Mouse (Mus musculus): ENCODE data around the gene Cenpv. TPM values are rescaled to one million over a fixed set of nuclear protein-coding genes. Genes with fewer than 3 reads are reported as not detected.

Cenpv gene
- 10 to 100 TPM; 18.9 to 24.0 TPM for total RNA-seq (2021)
- long read RNA-seq, experiment 1, transcript Cenpv-201 (5 exons, 1,032 nt) = major isoform, 47 of 59 reads
- long read RNA-seq, experiment 1, partial matches to known transcripts = 0 of 59 reads
- long read RNA-seq, experiment 1, other reads (novel, unspliced or antisense) = 12 of 59 reads
- long read RNA-seq, experiment 2, transcript Cenpv-201 (5 exons, 1,032 nt) = major isoform, 50 of 57 reads
- long read RNA-seq, experiment 2, partial matches to known transcripts = 2 of 57 reads
- long read RNA-seq, experiment 2, other reads (novel, unspliced or antisense) = 5 of 57 reads

DNA sequence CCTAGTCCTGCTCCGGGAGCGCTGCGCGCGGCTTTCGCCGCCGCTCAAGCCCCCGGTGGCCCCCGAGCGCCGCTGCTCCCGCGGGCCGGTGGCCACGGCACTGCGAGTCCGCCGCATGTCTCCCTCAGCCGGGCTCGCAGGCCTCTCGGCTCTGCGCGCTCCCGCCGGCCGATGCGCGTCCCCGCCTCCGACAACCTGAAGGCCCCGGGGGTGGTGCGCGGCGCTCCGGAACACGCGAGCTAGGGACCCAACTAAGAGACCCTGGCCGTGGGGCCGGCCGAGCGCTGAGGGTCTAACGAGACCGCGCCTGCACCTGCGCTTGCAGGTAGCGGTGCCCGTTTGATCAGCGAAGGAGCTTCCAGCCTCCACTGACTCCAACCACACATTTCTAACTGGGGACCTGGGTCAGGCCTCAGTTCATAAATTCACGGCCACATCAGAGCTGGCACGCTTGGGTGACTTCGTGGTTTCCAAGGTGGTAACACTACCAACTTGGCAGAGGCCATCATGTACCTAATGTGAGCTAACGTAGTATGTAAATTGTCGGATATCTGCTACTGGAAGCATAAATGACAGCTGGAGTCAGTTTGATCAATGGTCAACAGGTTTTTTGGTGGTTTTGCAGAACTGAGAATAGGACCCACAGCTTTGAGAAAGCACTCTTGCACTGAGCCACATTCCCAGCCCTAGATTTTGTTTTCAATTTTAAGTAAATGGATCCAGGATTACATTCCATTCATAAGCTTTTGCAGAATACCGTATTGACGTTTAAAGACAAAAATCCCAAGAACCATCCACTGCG is at the start of gene Cenpv:
Gene Cenpv, minus strand, starts transcription at position 173 of the 802 bp plus-strand sequence.
- DNase-seq = peak; percentile 61

DNA sequence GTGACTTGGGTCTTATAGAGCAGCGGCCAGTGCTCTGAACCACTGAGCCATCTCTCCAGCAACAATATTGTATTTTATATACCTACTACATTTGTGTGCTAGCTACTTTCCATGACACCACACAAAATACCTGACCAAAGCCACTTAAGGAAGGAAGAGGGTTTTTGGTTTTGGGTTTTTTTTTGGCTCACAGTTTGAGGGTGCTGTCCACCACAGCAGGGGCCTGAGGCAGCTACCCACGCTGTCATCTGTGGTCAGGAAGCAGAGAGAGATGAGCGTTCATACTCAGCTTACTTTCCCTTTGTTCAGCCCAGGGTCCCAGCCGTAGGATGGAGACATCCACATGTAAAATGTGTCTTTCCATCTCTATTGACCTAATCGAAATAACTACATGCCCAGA is 48.0 kb upstream of the Cenpv start:
- DNase-seq = no peak

DNA sequence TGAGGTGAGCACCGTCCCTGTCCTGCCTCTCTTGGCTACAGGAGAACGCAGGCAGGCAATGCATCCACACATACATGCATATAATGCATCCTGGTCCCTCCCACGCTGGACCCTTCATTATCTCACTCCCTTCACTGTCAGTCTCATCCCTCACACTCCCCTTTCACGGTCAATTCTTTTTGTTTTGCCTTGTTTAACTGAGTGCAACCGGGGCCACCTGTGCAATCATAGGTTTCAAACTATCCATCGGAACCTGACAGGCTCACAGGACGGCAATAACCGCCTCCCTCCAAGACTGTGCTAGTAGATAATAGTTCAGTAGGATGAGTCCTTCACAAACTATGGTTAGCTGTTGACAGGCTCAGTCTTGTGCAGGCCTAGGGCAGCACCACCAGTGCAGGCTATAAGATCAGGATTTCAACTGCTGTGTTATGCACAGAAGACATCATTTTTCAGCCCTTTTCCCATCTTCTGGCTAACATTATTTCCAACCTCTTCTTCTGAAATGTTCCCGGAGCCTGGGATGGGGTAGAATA is 45.7 kb upstream of the Cenpv start:
- no peak for DNase-seq

DNA sequence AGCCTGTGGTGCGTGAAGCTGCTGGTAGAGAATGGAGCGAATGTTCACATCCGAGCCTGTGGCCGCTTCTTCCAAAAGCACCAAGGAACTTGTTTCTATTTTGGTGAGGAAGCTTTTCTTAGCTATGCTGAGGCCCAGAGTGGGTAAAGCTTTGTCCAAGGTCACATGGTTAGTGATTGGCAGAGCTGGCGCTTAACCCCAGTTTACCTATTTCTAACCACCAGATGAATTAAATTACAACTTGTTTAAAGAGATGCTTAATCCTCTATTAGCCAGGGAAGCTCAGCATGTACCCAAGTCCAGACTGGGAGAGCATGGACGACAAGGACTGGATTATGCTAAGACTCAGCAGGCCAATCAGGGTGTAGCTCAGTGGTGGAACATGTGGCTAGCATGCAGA is 44.0 kb upstream of the Cenpv start:
- DNase-seq = no peak

DNA sequence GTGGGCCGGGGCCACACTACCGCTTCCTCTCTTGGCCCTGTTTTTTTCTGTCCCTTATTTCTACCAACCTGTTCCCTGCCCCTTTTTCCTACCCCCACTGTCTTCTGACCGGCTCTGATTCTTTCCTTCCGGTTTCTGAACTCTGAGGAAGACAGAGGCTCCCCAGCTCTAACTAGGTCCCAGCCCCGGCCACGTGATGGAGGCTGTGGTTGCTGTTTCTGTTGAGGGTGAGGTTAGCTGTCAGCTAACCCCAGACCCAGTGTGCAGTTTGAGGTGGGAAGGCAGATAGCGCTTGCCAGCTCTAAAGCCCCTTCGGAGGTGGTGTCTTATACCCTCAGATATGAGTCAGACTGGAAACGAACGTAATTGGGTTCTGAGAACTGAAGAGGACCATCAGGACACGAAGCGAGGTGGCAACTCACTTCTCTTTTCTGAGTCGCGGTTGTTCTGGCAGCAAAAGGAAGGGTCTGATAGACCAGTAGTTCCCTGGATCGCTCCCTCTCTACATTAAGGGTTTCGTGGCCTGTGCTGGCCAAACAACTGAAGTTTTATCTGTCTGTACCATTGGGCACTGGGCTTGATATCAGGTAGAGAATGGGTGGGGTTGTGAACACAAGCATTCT is 37.6 kb upstream of the Cenpv start:
- peak; percentile 28 for DNase-seq

DNA sequence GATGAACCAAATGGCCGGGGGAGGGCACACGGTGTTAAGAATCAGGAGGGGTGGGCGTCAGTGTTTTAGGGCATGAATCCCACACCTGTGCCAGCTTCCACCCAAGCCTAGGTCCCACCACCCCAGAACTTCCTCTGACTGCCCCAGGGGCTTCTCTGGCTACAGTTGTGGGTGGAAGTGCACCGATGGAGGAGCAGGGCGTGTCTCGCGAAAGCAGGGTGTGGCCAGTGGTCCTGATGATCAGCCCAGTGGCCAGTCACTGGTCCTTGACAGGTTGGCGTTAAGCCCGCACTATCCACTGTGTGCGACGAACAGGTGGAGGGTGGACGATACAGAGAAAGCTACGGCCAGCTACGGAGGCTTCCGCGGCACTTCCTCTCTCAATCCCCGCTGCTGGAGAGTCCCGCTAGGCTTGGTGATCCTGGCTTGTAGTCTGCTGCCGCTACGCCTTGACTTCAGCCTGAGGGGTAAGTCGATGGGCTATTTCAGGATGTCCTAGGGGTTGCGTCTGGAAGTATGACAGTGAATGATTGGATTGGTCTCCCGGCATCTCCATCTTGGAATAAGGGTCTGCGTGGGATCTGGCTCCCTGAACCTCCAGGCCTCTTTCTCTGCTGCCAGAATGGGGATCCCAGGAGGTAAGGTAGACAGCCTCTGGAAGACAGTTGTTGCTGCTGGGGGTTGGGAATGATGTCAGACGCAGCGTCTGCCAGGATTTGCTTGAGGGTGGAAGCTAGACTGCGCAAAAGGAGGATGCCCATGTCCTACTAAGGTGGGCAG is 36.8 kb upstream of the Cenpv start:
- DNase-seq = peak; percentile 35

DNA sequence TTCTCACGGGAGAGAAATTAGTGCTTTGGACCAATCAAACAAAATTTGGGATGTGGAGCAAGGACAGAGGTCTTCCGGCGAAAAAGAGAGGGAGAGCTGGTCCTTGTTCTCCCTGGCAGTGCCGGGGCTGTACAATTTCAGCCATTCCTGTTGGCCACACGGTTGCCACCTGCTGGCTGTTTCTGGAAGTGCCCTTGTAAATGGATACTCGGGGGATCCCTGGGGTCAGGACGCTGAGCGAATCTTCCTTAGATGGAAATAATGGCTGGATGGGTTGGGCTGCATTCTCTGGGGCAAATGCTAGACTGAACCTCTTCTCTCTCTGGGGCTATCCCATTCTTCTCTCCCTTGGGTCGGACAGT is 36.2 kb upstream of the Cenpv start:
- peak; percentile 75 for DNase-seq

DNA sequence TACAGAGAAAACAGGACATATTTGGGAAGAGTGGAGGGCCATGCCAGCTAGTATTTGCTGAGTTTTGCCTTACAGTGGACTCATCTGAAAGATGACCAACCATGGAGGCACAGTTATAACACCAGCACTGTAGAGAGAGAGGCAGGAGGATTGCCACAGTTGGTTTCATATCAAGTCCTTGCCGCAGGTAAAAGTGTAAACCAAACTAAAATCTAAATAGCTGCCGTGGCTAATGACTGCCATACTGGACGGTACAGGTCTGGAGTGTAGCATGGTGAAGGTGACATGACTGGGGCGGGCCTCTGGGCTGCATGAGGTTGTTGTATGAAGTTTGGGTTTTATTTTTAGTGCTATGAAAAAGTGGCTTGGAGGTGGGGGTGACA is 35.6 kb upstream of the Cenpv start:
- no peak for DNase-seq

DNA sequence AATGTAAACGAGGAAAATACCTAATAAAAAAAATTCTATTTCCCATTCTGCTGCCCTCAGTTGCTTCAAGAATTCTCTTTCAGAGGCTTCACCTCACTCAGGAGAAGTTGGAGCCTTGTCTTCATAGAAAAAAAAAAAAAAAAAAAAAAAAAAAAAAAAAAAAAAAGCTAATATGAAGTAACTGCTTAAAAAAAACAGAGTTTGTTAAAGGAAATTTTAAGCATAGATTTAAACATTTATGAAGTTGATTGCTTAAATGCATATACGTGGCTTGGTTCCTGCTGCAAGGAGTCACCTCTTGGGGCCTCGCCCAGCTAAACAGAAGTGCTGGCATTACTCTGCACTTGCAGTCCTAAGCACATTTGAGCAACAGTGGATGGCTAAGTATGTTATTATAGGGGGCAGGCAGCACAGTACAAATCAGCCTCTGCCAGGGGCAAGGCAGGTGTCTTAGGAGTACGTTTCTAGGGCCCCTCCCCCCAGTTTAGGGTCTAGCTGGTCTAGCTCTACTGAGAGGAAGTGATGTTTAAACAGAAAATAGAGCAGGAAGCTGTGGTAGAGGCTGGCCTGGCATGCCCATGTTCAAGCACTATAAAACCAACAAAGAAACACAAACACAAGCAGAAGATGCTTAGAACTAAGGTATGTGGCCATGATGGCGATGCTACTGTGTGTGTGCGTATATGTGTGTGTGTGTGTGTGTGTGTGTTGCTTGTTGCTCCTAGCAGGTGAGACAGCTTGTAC is 35.1 kb upstream of the Cenpv start, which contains the start of gene Trpv2:
Gene Trpv2, plus strand, starts transcription at position 528 of the 744 bp plus-strand sequence.
- DNase-seq = peak; percentile 18

DNA sequence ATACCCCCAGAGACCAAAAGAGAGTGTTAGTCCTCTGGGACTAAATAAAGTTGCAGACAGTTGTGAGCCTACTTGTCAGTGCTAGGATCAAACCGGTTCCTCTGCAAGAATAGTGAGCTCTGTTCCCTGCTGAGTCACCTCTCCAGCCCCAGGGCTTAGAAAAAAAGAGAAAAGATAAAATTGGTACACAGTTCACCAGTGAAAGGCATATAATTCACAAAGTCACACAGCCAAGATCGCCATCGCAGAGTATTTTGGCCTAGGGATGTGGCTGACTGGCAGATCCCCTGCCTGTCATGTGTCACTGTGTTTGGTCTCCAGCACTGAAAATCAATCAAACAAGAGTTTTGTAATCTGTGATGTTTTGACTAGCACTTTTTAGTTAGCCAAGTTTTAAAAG is 29.2 kb upstream of the Cenpv start:
- no peak for DNase-seq

DNA sequence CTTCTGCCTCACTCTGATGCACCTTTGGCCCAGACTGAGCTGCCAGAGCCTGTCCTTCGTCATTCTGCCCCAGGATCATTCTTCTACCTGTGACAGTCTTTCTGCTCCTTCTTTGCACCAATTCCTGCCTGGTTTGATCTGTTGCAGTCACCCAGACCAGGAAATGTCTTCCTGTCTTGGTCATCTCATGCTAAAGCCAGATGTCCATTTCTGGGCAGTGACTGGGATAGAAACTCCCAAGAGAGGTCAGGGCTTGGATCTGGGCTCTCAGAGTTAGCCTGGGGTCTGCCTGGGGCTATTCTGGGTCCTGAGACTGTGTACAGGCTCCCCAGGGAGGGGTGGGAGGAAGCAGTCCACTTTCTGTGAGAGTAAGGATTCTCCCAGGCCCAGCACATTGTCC is 27.1 kb upstream of the Cenpv start:
- peak; percentile 12 for DNase-seq

DNA sequence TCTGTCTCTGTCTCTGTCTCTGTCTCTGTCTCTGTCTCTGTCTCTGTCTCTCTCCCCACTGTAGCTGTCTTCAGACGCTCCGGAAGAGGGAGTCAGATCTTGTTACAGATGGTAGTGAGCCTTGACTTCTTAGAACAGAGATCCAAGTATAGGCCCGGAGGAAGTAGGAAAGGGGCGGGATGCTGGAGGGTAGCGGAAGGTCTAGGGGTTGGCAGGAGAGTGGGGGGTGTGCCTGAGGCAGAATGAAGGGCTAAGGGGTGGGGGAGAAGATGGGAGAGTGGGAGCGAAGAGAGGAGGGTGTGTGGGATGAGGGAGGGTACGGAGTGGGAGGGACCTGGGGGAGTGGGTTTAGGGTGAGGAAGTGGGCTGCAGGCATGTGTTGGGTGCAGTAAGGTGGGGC is 26.7 kb upstream of the Cenpv start:
- DNase-seq = no peak

DNA sequence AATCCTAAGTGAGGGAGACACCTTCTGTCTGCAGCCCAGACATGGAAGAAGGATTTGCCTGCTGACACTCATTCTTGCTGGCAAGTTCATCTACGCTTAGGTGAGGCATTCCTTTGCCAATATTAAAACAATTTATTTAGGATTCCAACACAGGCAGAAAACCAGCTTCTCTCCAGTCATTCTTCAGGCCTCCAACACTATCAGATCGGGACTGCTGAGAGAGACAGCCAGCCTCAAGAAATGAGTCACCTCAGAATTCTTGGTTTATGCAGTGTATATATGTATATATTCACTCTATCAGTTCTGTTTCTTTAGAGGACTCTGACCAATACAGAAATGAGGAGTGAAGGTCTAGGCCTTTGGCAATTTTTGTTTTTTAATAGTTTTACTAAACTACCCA is 24.5 kb upstream of the Cenpv start:
- DNase-seq = no peak

DNA sequence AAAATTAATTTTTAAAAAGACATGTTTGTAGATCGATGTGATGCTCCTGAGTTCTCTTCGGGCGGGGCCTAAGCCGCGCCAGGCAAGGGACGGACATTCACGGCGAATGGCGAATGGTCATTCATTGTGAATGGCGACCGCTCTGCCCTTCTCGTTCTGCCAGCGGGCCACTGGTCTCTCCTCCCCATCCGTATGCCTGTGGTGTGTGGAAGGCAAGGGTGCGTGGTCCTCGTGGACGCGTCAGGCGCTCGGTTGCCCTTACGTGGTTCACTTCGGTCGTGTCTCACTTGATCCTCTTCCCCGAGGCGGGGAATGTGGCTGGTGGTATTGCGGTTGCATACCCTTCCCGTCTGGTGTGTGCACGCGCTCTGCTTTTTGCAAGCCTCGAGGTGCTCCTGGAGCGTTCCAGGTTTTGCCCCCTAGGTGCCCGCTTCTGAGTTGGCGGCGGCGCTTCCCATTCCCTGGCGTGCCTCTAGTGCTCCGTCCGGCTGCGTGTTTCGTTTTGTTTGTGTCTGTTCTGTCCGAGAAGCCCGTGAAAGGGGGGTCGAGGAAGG is 21.5 kb upstream of the Cenpv start:
- DNase-seq = no peak

DNA sequence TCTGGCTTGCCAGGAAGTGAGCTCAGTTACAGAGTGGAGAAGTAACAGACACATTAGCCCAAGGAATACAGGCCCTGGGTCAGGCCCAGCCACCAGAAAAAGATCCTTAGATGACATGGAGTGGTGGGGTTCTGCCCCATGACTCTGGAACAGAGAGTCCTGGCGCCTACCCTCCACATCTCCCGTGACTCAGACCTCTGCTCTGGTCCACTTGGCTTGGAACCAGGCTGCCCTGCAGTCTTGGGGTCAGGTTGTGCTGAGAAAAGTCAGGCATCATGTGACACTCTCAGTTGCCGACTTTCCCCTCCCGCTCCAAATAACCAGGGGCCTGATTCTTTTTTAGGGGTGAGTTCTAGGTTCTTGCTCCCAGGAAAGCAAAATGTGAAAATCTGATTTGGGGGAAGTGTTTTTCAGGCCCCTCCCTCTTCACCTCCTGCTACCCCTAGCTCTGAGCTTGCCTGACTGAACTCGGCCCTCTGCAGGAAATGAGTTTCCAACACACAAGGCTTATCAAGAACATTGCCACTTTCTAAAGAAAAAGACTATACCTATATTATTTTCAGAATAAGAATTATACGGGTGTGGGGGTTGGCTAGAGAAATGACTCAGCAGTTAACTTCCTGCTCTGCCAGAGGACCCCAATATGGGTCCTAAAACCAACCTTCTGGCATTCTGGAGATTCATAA is 20.0 kb upstream of the Cenpv start:
- peak; percentile 90 for DNase-seq

DNA sequence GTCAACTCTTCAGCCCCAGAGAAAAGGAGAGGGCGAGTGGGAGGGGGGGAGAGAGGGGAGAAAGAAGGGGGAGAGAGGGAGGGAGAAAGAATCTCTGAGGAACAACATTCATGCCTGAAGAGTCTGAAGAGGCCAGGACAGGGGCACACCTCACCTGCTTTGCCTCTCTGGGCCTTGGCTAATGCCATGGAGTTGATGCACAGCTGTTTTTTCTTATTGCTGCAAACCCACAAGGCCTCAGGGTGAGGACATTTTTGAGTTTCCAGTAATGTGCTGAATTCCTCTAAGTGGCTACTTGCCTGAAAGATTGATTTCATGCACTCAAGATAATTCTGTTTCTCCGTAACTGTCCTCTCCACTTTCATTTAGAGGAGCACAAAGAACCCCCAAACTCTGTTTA is 19.1 kb upstream of the Cenpv start:
- DNase-seq = no peak

DNA sequence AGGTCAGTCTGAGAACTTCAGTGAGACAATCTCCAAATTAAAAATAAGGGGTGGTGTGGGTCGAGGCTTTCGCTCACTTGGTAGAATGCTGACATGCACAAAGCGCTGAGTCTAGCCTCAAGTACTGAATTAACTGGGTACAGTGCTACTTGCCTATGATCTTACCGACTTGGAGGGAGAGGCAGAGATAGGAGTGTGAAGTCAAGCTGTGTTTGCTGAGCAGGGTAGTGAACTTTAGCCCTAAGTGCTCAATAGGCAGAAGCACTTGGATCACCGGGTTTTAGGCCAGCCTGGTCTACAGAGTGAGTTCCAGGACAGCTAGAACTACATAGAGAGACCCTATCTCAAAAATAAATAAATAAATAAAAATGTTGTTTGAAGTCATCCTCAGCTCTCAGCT is 18.1 kb upstream of the Cenpv start:
- no peak for DNase-seq

DNA sequence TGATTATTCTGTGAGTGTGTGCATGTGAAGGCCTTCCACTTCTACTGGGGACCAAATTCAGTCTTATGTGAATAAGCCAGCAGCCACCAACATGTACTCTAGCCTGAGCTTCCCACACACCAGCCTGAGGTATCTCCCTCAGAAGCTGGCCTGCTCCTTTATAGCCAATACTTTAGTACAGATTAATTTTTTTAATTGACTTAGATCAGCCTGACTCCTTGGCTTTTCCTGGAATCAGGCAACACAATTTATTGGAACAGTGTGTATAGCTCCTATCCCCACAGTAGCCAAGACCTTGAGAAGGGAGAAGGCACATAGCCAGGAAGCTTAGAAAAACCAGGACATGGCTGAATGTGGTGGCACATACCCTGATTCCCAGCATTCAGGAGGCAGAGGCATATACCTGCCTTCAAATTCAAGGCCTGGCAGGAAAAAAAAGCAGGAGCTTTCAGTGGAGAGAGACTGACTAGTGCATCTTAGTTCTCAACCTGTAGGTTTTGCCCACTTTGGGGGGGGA is 16.9 kb upstream of the Cenpv start:
- DNase-seq = no peak

DNA sequence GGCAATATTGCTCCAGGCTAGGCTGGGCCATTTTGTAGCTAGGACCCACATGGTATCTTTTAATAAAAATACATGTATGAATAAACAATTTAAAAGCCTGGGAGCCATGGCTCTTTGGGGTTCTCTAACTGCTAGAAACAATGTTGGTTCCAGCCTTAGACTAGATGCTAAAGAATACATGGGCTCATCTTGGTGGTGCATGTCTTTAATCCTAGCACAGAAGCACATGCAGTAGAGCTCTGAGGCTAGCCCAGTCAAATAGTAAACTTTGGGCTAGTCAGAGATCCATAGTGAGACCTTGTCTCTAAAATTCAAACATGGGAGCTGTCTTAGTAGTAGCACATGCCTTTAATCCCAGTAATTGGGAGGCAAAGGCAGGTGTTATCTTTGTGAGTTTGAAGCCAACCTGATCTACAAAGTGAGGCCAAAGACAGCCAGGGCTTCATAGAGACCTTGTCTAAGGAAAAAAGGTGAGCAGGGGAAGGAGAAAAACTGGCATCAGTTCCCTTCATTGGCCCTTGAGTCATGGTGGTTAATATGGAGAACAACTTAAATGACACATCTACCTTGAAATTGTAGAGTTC is 16.0 kb upstream of the Cenpv start:
- no peak for DNase-seq

Measured in gastrocnemius, postnatal 25 days (tissue).